Mouse (Mus musculus): ENCODE results near the gene Tom1l1. TPM values are rescaled to one million over a fixed set of nuclear protein-coding genes. Genes with fewer than 3 reads are reported as not detected.
"Not testable (repeated sequence)": the region's sequence is repeated elsewhere in the genome, so short reads cannot be mapped to it uniquely, and the experiment has no call there.

The Tom1l1 gene
- 10 to 100 TPM; 16.2 to 18.5 TPM for total RNA-seq (2021)

- peak; percentile 82 to 83 for DNase-seq
- intact Hi-C loops (cut with DNase I): no loop called here
Observed at GRCm38 (mm10) chr11:90687460-90688416, at the start of gene Tom1l1. Gene Tom1l1 (minus strand): TSS chr11:90688366.

DNA sequence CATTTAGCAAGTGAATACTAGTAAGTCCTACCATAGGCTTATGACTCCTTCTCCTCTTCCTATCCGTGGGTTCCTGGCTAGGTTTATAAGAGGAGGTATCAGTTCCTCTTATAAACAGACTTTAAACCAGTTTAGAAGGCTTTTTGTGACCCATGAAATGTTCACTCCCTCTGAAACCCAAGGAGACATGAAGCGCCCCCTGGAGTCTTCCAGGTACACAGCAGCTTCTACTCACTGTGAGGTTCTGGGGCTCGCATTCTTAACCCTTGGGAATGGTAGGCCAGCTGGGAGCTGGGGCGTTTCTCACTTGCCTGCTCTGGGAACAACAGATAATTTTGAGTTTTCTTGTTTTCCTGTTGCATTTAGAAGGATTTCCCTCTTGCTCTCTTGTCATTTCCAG, 45.4 kb upstream of the Tom1l1 start:
- intact Hi-C loops (cut with DNase I): no loop called here
- DNase-seq: no peak

DNA sequence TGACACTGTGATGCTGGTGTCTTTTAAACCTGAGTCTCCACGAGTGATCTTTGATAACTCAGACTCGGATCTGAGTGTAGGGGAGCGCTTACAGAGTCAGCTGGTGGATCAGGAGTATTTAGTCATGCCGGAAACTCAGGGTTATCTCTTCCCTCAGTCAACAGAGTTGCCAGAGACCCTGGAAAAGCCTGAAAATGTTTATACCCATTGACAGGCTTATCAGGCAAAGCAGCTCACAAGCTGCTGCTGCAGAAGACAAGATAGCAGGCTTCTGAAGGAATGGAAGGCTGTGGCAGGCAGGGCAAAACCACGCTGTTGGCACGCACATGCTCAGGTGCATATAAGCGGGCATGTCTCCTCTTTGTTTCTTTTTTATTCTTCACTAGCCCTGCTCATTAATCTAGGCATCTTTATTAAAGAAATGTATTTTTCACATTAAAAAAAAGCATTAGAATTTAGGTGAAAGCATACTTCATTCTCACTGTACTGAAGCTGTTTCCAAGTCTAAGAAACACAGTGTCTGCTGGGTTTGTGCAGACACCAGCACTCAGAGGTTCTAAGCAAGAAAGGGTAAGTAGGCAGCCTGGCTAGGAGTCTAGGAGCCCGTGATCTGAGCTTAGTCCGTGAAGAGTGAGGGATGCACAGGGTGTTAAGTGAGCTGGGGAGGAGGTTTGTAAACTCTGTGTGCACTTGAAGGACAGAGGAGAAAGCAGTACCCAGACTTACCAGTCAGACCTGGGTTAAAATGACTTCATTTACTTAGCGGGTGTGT, 39.4 kb upstream of the Tom1l1 start:
- DNase-seq: no peak
- intact Hi-C loops (cut with DNase I): no loop called here

- peak in 1 of 2 experiments; percentile 1 for DNase-seq
- intact Hi-C loops (cut with DNase I): no loop called here
Observed at GRCm38 (mm10) chr11:90726730-90727129, 38.6 kb upstream of the Tom1l1 start.

DNA sequence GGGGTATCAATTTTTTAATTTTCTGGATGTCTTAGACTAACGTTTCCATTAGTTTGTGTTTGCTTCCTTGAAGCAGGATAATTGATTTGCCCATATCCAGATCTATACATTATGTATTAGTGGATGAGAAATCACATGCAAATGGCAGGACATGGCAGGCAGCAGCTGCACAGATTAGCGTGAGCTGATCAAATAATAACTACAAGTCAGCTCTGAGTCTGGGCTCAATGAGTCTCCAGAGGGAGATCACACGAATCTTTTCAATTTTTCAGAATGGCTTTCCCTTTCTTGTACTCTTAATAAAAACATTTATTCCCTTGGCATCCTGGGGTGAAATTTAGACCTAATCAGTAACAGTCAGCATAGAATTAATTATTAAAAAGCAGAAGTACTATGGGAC, 34.1 kb upstream of the Tom1l1 start:
- intact Hi-C loops (cut with DNase I): no loop called here
- no peak for DNase-seq

DNA sequence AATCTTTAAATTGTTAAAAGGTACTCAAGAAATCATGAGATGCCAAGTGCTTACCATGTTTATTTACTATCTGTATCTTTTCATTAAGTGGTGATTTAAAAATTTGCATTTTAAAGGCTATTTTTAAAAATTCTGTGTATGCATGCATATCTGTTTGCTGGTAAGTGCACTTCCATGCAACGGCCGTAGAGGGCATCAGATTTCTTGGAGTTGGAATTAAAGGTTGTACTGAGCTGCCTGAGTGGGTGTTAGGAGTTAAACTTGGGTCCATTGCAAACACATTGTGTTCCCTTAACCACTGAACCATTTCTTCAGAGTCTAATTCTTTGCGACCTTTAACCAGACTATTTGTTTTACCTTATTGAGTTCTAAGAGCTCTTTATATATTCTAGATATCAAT, 29.6 kb upstream of the Tom1l1 start:
- intact Hi-C loops (cut with DNase I): no loop called here

GRCm38 (mm10) chr11:90711596-90711995, 23.4 kb upstream of the Tom1l1 start:
- no peak for DNase-seq
- intact Hi-C loops (cut with DNase I): no loop called here

More for the DNA sequence above, 29.6 kb upstream of the Tom1l1 start:
- no peak for DNase-seq

DNA sequence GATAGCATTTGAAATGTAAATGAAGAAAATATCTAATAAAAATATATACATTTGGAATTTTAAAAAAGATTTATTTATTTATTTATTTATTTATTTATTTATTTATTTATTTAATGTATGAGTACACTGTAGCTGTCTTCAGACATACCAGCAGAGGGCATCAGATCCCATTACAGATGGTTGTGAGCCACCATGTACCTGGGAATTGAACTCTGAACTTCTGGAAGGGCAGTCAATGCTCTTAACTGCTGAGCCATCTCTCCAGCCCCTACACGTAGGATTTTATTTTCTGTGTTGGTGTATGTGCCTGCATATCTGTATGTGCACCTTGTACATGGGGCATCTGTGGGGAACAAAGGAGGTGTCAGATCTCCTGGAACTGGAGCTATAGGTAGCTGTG, 19.0 kb upstream of the Tom1l1 start:
- DNase-seq; intact Hi-C loops (cut with DNase I): not testable (repeated sequence)

GRCm38 (mm10) chr11:90697480-90698240, 9.5 kb upstream of the Tom1l1 start:
- DNase-seq: peak; percentile 72 to 81
- intact Hi-C loops (cut with DNase I): no loop called here

DNA sequence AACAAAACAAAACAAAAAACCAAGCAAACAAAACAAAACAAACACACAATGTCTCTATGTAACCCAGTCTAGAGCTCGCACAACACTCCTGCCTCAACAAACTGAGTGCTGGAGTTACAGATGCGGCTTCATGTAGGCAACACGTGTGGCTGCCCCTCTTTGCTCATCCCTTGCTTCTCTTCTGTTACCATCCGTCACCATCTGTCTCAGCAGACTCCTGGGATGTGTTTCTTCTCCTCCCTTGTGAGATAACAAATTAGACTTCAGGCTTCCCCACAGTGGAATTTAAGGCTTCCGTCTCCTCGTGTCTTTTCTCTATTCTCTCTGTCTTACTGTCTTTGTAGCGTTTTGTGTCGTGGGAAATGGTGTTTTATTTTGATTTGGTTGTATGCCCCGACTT, 7.6 kb upstream of the Tom1l1 start:
- intact Hi-C loops (cut with DNase I): no loop called here
- no peak for DNase-seq

- intact Hi-C loops (cut with DNase I): no loop called here
- no peak for DNase-seq
Observed at GRCm38 (mm10) chr11:90694206-90694605, 6.0 kb upstream of the Tom1l1 start.

- no peak for DNase-seq
- intact Hi-C loops (cut with DNase I): no loop called here
Observed at GRCm38 (mm10) chr11:90690361-90690760, 2.2 kb upstream of the Tom1l1 start.

GRCm38 (mm10) chr11:90687040-90687439, 1.1 kb downstream of the Tom1l1 start:
- peak in 1 of 2 experiments; percentile 5 for DNase-seq
- intact Hi-C loops (cut with DNase I): no loop called here

- peak in 1 of 2 experiments; percentile 6 for DNase-seq
- intact Hi-C loops (cut with DNase I): no loop called here
Observed at GRCm38 (mm10) chr11:90686287-90687025, 1.7 kb downstream of the Tom1l1 start.

- no peak for DNase-seq
- intact Hi-C loops (cut with DNase I): no loop called here
Observed at GRCm38 (mm10) chr11:90685196-90685595, 3.0 kb downstream of the Tom1l1 start.

GRCm38 (mm10) chr11:90684765-90685164, 3.4 kb downstream of the Tom1l1 start:
- DNase-seq: no peak

DNA sequence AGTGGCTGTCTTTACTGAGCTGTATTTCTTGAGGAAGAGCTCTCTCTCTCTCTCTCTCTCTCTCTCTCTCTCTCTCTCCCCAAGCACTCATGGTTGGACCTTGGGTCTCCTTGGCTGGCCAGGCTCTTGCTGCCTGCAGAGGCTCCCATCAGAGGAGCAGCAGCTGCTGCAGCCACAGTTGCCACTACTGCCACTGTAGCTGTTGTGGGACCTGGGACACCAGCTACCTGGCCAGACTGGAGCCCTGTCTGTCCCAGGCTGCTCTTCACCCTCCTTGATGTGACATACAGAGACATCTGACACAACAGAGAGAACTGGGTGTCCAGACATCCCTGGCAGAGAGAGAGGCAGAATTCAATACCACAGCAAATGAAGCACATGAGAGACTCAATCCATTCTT, 7.0 kb downstream of the Tom1l1 start:
- intact Hi-C loops (cut with DNase I): no loop called here

More at GRCm38 (mm10) chr11:90684765-90685164, 3.4 kb downstream of the Tom1l1 start:
- intact Hi-C loops (cut with DNase I): no loop called here

DNA sequence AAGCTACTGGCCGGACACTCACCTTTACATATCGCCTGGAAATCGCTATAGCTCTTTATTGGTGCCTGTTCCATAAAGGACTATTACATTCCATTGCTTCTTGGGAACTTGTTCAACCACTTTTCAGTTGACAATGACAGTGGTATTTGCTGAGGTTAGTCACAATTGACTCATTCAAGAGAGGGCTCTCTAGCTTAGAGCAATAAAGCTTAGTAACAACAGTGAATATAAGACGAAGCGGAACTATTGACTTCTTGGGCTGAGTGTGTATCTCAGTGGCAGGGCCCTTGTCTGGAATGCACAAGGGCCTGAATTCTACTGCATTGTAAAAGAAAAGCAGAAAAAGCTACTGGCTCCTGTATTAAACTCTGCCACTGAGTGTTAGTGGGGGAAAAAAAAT, 9.6 kb downstream of the Tom1l1 start:
- intact Hi-C loops (cut with DNase I): no loop called here
- DNase-seq: no peak

More for the DNA sequence above, 7.0 kb downstream of the Tom1l1 start:
- no peak for DNase-seq

GRCm38 (mm10) chr11:90677771-90678288, 10.3 kb downstream of the Tom1l1 start:
- DNase-seq: peak in 1 of 2 experiments; percentile 5
- intact Hi-C loops (cut with DNase I): no loop called here

- intact Hi-C loops (cut with DNase I): no loop called here
- no peak for DNase-seq
Observed at GRCm38 (mm10) chr11:90677027-90677426, 11.1 kb downstream of the Tom1l1 start.
